Mouse (Mus musculus): ENCODE measurements around the gene Tfap2b. TPM values are rescaled to one million over a fixed set of nuclear protein-coding genes. Genes with fewer than 3 reads are reported as not detected.

The Tfap2b gene
- total RNA-seq, 1 experiment from 2014 or later = not detected

DNA sequence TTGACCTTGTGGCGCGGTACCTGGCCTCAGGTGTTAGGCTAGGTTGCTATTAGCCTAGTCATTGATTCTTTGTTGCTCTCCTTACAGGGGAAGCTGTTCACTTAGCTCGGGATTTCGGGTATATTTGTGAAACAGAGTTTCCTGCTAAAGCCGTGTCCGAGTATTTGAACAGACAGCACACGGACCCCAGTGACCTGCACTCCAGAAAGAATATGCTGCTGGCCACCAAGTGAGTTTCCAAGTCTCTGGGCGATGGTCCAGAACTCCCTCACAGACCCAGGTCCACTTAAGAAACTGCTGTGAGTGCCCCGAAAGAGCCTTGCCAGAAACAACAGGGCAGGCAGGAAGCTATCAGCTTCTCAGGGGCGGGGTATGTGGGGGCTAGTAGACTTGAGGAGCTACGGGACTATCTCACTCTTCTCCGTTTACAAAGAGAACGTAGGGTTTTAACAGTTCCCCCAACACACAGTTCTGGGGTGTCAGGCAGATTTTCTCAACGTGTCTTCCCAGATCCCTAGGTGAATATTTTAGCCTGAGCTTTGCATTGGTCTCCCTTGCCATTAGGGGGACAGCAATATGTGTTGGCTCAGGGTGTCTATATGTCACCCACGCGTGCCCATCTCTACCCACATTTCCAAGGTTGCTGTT is 22.3 kb downstream of the Tfap2b start:
- ATAC-seq (ENCODE audit: extremely low read depth, insufficient number of reproducible peaks, low FRiP score, poor library complexity, severe bottlenecking) = no peak

DNA sequence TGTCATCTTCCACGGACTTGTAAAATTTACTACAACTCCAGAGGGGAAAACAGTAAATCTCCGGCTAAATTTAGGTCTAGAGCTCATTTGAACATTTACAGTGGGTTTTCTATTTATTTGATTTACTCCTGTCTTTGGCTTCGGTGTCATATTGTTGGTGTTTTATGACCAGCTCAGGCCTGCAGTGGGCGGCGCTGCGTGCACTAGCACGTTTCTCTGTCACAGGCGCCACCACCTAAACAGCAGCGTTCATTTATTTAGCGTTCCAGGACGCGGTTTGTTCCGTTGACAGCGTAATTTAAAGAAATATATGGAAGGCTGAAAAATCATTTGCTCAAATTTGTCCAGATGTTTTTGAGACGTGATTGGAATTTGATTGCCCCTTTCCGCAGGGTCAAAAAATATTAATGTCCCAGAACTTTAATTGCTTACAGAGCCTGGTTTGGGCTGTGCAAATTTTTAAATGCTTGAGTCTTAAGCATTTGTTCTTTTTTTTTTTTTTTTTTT is 22.9 kb downstream of the Tfap2b start:
- no peak for ATAC-seq (ENCODE audit: extremely low read depth, insufficient number of reproducible peaks, low FRiP score, poor library complexity, severe bottlenecking)

DNA sequence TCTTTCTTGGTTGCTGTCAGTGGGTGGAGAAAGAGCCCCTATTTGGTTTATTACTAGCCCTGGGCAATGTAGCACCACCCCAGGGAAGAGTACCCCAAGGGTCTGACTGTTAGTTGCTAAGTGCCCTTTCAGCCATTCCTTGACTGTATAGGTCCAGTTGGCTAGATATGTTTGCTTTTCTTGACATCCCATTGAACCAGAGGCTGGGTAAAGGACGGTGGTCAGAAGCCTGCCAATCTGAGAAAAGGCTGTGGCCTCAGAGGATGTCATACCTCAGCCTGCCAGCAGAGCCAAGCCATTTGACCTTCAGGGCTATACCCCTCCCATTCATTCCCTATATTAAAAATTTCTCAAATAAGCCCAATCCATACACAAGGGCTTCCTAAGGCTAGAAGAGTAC is 24.0 kb downstream of the Tfap2b start:
- no peak for ATAC-seq (ENCODE audit: extremely low read depth, insufficient number of reproducible peaks, low FRiP score, poor library complexity, severe bottlenecking)

DNA sequence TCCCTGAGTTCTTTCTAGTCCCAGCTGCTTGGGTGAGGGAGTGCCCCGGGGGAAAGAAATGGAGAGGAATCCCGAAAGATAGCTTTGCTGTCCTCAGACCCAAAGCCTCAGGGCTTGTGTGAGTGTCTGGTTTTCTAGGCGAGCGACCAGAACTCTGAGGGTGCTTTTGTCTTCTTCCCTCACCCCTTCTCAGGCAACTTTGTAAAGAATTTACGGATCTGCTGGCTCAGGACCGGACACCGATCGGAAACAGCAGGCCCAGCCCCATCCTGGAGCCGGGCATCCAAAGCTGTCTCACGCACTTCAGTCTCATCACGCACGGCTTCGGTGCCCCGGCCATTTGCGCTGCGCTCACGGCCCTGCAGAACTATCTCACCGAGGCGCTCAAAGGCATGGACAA is 25.1 kb downstream of the Tfap2b start:
- ATAC-seq (ENCODE audit: extremely low read depth, insufficient number of reproducible peaks, low FRiP score, poor library complexity, severe bottlenecking) = no peak

DNA sequence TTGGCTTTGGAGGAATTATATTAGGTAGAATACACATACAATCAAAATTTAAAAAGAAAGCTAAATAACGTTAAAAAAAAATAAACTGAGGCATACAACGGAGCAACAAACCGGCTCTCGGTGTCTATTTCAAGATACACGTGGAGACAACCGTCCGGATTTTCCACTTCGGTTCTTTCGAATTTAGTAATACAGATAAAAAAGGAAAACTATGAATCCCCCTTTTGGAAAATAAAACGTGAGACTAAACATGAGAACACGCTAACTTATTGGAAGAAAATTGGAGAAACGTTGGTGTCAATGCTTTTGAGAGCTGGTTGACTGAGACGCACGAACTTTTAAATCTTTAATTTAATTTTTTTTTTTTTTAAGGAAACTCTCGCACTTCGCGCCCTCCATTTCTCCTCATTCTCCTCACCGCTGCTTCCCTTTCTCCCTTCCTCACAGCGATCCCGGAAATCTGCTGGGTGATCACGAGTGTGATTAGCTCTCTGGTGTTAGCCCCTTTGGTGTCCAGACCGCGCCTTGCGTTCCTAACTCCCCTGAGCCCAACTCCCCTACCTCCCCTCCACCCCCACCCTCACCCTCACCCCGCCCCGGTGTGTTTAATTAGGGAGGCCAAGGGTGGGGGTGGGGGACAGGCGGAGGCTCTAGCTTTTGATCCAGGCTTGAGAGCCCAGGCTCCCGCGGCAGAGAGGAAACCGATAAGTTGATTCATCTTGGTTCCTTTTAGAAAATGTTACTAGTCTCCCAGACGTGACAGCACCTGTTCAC is 25.9 kb downstream of the Tfap2b start:
- no peak for ATAC-seq (ENCODE audit: extremely low read depth, insufficient number of reproducible peaks, low FRiP score, poor library complexity, severe bottlenecking)

DNA sequence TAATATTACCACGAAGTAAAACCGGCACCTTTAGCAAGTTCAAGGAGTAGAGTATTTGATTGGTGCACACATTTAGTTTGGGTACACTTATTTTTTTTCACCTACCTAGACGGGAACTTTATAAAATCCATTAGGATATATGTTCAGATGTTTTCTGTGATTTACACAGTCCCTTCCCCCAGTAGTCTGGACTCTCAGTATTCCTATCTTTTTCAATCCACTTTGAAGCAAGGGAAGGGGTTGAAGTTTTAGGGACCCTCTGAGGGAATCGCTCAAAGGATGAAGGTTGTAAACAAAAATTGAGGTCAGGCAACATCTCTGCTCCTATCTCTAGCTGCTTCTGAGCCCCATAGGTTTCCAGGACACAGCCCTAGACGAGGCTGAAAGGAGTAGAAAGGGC is 27.3 kb downstream of the Tfap2b start:
- ATAC-seq (ENCODE audit: extremely low read depth, insufficient number of reproducible peaks, low FRiP score, poor library complexity, severe bottlenecking) = no peak

DNA sequence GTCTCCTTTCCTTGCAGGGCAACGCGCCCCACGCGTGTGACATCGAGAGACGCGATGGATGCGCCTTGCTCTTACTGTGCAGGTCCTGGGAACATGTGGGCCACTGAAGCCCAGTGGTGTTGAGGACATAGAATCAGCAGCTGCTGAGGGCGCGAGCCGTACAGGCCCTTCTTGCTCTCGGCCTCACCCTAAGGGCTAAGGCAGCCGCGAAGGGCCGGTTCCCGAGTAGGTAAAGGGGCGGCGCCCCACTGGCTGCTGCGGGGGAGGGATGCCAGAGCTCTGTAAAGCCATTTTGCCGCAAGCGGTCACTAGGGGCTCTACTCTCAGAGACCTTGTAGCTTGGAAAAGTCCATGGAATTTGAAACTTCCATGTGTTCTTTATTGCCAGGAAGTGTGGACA is 27.9 kb downstream of the Tfap2b start:
- no peak for ATAC-seq (ENCODE audit: extremely low read depth, insufficient number of reproducible peaks, low FRiP score, poor library complexity, severe bottlenecking)

DNA sequence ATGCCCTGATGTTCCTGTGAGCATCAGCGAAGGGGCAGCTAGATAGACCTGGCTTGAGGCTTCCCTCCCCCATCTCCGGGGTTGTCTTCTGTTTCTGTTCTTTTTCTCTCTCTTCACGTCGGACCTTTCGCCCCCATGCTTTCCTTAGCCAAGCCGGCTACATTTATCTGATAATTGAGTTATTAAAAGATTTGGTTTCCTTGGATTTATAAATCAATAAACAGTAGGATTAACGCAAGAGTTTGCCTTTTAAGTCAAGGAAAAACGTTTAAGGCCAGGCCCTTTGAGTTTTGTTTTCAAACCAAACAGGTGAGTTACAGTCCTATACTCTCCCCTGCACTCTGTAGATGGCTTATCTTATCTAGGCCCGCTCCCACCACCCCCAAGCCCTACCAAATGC is 28.3 kb downstream of the Tfap2b start:
- ATAC-seq (ENCODE audit: extremely low read depth, insufficient number of reproducible peaks, low FRiP score, poor library complexity, severe bottlenecking) = no peak

DNA sequence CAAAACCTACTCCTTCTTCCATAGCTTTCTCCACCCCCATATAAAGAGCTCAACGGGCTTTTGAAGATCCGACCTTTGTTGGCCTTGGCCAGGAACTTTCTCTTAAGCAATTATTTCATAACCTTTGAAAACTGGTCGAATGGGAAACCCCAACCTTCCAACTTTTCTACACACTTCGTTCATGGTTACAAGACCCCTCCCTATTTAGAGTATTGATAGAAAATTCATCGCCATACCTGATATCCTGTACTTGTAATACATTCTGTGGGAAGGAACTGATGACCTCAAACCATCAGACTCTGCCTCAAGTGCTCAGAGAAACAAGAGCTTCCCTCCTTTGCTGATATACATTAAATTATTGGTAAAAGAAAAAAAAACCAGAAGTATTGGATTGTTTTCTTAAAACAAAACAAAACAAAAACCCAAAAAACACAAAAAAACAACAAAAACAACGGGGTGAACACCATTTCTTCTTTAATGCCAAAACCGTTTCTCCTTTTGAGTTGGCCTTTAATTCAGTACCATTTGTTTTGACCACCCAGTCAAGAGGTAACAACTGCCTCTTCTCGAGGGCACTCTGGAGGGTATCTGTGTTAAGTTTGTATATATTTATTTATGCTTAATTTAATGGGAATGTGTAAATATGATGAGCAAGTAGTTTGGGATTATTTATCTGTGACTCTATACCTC is 29.2 kb downstream of the Tfap2b start:
- ATAC-seq (ENCODE audit: extremely low read depth, insufficient number of reproducible peaks, low FRiP score, poor library complexity, severe bottlenecking) = no peak

DNA sequence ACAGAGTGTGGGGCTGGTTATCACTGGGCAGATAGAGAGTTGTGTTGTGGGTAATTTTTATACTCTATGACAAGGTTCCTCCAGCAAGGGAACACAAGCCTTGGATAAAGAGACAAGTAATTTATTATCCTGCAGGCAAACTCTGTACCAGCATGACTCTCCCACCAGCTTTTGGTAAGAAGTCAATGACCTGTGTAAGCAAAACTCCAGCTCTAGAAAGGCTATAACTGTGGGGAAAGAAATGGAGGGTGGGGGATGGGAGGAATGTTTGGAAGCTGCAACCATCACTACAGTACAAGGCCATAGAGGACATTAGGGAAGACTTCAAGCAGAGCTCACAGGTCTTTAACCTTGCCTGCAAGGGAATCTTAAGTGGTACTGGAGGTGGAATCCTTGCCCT is 31.3 kb downstream of the Tfap2b start:
- no peak for ATAC-seq (ENCODE audit: extremely low read depth, insufficient number of reproducible peaks, low FRiP score, poor library complexity, severe bottlenecking)

DNA sequence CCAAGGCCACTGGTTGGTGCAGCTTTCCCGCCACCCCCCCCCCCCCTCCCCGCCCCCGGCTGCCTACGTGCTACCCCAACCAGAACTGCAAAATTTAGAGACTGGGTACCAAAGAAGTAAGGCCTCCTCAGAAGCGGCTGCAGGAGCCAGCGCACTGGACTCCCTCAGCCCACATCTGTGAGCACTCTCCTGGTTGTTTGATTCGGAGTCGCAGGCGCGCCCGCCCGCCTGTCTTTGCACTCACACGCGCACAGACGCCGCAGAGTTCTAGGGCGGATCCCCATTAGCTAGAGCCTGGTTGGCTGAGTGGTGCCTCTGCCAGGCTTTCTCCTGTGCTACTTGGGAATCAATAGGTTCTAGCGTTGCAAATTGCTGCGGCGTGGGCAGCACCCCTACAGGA is 32.6 kb downstream of the Tfap2b start:
- no peak for ATAC-seq (ENCODE audit: extremely low read depth, insufficient number of reproducible peaks, low FRiP score, poor library complexity, severe bottlenecking)

DNA sequence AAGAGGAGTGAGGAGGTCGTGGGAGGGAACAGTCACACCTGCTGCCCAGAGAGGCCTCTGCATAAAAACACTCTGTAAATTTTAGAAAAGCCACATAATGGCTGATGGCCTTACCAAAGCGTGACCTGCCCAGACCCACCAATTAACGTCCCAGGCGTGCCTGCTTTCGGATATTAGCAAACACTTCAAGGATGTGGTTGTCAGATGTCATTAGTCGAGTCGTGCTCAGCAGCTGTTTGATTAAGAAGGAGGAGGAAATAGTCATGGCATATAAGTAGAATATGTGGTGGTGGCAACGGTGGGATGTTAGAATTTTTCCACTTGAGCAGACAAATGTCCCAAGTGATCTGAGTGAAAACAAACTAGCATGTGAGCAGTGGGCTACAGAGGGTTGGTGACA is 33.3 kb downstream of the Tfap2b start:
- no peak for ATAC-seq (ENCODE audit: extremely low read depth, insufficient number of reproducible peaks, low FRiP score, poor library complexity, severe bottlenecking)

DNA sequence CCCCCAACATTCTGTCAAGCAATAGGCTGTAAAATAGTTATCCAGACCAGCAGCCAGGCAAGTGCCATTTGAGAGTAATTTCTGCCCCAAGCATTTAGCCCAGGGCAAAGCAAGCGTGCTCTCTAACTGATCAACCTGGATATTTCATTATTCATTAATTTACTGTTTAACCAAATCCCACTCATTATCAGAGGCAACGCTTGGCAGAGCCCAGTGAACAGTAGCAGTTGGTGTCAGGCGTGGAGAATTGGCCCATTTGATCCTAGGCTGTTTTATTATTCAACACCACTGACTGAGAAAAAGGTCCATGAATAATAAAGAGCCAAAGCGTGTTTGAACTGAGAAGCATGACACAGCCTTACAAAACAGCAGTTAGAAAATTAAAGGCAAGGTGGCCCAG is 36.3 kb downstream of the Tfap2b start:
- ATAC-seq (ENCODE audit: extremely low read depth, insufficient number of reproducible peaks, low FRiP score, poor library complexity, severe bottlenecking) = no peak

DNA sequence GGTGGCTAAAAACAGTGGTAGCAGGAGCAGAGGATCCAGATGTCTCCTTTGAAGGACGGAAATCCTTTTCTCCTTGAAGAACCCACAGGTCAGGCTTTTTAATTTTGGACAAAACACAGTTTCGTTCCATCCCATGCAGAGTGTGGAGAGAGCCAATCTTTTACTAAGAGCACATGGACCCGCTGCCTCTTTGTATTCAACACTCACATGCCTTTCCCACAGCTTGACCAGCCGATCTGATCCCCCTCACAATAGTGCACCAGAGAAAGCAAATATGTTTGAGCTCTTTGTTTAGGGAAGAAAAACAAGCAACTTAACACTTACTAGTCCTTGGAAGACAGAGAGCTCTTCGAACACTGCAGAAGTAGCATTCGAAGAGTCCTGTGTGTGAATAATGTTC is 42.6 kb downstream of the Tfap2b start:
- no peak for ATAC-seq (ENCODE audit: extremely low read depth, insufficient number of reproducible peaks, low FRiP score, poor library complexity, severe bottlenecking)

DNA sequence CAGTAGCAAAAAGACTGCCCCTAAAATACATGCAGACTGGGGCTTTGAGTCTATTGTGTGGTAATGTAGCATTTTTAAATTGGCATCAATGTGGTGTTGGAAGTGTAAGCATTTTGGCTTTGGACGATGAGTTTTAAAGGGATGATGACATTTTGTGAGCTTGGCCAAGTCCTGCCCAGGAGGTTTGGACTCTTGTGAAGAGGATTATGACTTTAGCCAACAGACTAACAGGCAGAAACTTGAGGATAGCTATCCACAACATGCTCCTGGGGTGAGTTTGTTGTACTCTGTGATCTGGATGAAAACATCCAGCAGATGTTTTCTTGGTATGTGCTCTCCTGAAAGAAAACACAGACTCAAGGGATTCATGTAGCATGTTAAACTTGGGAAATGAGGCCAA is 60.9 kb downstream of the Tfap2b start:
- no peak for ATAC-seq (ENCODE audit: extremely low read depth, insufficient number of reproducible peaks, low FRiP score, poor library complexity, severe bottlenecking)

Other genes with a start within 250 kb of the Tfap2b start
- gene Tfap2d, start 105.9 kb upstream of the Tfap2b start, total RNA-seq (2017) = not detected in 2 replicates